Mouse (Mus musculus): ENCODE data around the gene AC141477.1. TPM values are rescaled to one million over a fixed set of nuclear protein-coding genes. Genes with fewer than 3 reads are reported as not detected.

Gene AC141477.1
- polyA plus RNA-seq (2021; fragmentation: Nextera tagmentation), result not detected in 2 replicates
- long read RNA-seq, experiment 1, result 0 reads
- long read RNA-seq, experiment 2, result 0 reads

DNA sequence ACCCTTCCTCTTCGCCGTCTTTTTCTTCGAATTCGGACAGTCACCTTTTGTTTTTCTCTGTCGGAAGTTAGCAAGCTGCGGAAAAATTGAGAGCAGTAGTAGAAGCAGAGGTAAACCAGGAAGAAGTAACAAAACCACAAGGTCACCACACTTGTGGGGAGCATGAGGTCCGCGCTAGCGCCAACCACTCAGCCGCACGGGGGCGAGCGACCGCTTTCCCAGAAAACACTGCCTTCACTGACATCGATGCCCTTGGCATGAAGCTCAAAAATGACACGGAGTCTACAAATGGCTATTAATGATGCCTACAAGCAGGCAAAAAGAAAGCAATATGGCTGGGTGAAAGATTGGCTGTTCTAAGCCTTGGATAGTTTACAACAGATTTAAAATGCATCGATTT lies at the start of gene AC141477.1:
AC141477.1 (minus strand) TSS at position 164 of the 400 bp plus-strand sequence.

DNA sequence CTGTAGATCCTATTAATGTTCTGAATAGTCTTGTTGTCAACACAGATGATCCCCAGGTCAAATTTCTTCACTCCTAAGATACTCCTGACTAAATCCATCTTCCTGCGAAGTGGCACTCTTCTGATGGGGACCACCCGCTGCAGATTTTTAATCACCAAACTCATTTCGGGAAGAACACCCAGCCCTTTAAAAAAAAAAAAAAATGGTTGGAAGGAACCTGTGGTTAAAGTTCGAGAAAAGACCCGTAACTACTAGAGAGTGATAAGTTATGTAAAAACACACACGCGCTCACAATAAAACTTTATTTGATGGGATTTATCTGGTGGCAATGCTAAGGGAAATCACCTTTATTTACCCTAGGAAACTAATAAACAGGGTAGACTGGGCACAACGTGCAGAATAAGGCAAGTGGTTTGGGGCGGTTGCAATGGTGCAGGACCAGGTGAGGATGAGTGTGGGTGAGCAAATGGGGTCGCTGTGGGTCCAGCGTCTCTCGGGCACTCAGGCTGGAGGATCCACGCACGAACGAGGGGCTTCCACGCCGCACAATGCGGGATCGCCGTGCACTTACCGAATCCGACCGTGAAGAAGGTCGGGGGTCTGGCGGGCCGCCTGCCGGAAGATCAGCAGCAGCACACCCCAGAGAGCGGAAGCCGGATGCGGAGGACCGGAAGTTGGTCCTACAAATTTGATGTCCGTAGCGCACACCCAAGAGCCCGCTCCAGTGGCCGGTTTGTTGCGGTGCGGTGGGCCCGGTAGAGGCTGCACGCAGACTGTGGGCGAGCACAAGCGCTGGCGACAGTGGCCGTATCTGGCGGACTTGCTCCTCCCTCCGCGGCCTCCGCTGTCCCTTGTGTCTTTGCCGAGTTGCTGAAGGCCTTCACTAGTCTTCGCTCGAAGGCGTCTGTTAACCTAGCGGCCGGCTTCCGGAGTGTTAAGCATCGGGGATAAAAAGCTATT lies 28.2 kb upstream of the AC141477.1 start, which contains the start of the genes Mcm3ap and Ybey:
Mcm3ap (plus strand) TSS at position 725 of the 960 bp plus-strand sequence.
Ybey (minus strand) TSS at position 912 of the 960 bp plus-strand sequence.

DNA sequence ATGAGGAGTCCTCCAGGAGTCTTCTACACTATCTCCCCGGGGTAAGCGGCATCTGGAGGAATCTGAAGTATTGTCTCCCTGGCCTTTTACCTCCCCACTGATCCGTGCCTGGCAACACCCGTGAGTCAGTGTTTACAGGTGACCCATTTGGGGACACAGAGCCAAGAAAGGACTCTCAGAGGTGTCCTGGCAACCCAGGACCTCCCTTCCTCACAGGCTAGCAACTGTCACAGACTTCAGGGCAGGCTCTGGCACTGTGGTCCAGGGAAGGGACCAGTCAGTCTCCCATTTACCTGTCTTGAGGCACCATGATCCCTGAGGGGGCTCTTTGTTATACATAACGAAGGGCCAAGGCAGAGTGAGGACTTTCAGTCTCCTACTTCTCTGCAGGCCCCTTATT lies 8.6 kb upstream of the AC141477.1 start, which contains the start of gene 2610028H24Rik:
2610028H24Rik (plus strand) TSS at position 231 of the 400 bp plus-strand sequence.

DNA sequence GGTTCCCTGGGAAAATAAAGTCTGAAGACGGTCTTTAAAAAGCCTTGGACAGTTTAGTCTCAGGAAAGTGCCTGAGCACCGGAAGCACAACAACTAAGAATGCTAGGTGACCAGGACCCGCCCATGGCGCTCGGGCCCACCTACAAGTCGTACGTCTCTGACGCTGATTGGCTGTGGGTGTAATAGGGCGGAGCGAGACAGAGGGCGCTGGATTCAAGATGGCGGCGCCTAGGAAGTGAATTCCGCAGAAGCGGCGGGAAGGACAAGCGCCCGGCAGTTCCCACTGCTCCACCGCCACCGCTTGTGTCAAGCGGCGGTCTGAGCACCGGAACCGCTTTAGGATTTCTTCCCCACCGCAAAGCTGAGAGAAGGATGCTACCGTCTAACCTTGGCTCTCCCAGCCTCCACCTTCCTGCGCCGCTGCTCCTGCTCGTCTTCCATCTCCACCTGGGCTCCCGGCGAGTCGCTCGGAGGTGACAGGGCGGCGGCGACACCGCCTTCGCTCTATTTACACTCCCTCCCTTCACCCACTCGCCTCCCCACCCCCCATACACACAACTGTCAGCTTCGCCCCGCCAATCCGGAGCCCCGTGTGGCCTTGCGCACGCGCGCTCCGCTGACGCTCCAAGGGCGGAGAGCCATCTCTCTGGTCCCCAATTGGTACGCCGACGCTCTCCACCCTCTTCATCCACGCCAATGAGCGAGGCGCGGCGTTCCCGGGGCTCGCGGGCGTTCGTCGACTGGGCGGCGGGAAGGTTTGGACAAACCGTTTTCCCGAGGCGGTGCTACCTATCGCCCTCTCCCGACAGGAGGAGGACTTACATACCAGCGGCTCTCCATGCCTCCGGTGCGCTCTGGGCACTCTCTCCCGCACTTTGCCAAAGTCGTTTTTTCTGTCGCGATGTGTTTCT lies 2.2 kb upstream of the AC141477.1 start, which contains the start of gene Pcnt:
Pcnt (minus strand) TSS at position 609 of the 911 bp plus-strand sequence.

Other genes with a start within 250 kb of the AC141477.1 start
- 61.9 and 87.9 TPM in 2 replicates for gene Prmt2, start 202.6 kb downstream of the AC141477.1 start, polyA plus RNA-seq (2021; fragmentation: Nextera tagmentation)
- 138 and 155 TPM in 2 replicates for gene S100b, start 186.6 kb downstream of the AC141477.1 start, polyA plus RNA-seq (2021; fragmentation: Nextera tagmentation)
- 17.1 and 35.3 TPM in 2 replicates for gene Dip2a, start 95.2 kb downstream of the AC141477.1 start, polyA plus RNA-seq (2021; fragmentation: Nextera tagmentation)
- gene Pcnt, start 2.3 kb upstream of the AC141477.1 start, polyA plus RNA-seq (2021; fragmentation: Nextera tagmentation), result 6.5 and 9.8 TPM in 2 replicates
- gene 2610028H24Rik, start 8.6 kb upstream of the AC141477.1 start, polyA plus RNA-seq (2021; fragmentation: Nextera tagmentation), result not detected in 2 replicates
- 34.4 and 39.8 TPM in 2 replicates for gene Mcm3ap, start 28.5 kb upstream of the AC141477.1 start, polyA plus RNA-seq (2021; fragmentation: Nextera tagmentation)
- 3.4 and 3.9 TPM in 2 replicates for gene Ybey, start 28.7 kb upstream of the AC141477.1 start, polyA plus RNA-seq (2021; fragmentation: Nextera tagmentation)
- gene Lss, start 91.1 kb upstream of the AC141477.1 start, polyA plus RNA-seq (2021; fragmentation: Nextera tagmentation), result 12.4 and 16.4 TPM in 2 replicates
- not detected in 2 replicates for gene Spatc1l, start 121.8 kb upstream of the AC141477.1 start, polyA plus RNA-seq (2021; fragmentation: Nextera tagmentation)
- gene Ftcd, start 135.2 kb upstream of the AC141477.1 start, polyA plus RNA-seq (2021; fragmentation: Nextera tagmentation), result 0.06 TPM in 1 of 2 replicates, not detected in the other
- 1.3 and 2.7 TPM in 2 replicates for gene Col6a2, start 183.2 kb upstream of the AC141477.1 start, polyA plus RNA-seq (2021; fragmentation: Nextera tagmentation)